Mouse (Mus musculus) midbrain, embryonic 14.5 days (tissue): Measurements from ENCODE around the gene Cadps. TPM values are rescaled to one million over a fixed set of nuclear protein-coding genes. Genes with fewer than 3 reads are reported as not detected.

Experiments used
- ATAC-seq: fragments of 200-750 bp; cut with Nextera tagmentation; 2 replicates; pipeline ENCODE4 v1.8.0; 2017; ENCODE audit warnings: moderate number of reproducible peaks, moderate library complexity; ENCODE audit not compliant: low FRiP score, low TSS enrichment
- DNase-seq: peaks from one replicate; pipeline ENCODE4 v3.0.0-alpha.2; 2015
- H3K27ac ChIP-seq: fragments of 300-500 bp; sonication (generic); replicated peaks from 2 replicates; pipeline ENCODE4 v1.5.1; 2014; ENCODE audit warnings: mild to moderate bottlenecking, low read depth, low read length, moderate library complexity
- H3K27me3 ChIP-seq: fragments of 300-500 bp; sonication (generic); 2 replicates; pipeline ENCODE4 v1.6.1; 2014; ENCODE audit warnings: low read length, control low read depth, mixed read lengths; ENCODE audit not compliant: control insufficient read depth, insufficient read depth
- H3K36me3 ChIP-seq: fragments of 300-500 bp; sonication (generic); 2 replicates; pipeline ENCODE4 v1.6.1; 2014; ENCODE audit warnings: low read length, control low read depth; ENCODE audit not compliant: control insufficient read depth, insufficient read depth
- H3K4me1 ChIP-seq: fragments of 300-500 bp; sonication (generic); 2 replicates; pipeline ENCODE4 v1.6.1; 2014; ENCODE audit warnings: mild to moderate bottlenecking, antibody characterized with exemption, low read length, control low read depth; ENCODE audit not compliant: control insufficient read depth, insufficient read depth
- H3K4me2 ChIP-seq: fragments of 300-500 bp; sonication (generic); 2 replicates; pipeline ENCODE4 v1.6.1; 2014; ENCODE audit warnings: mild to moderate bottlenecking, low read length, moderate library complexity
- H3K4me3 ChIP-seq: fragments of 300-500 bp; sonication (generic); replicated peaks from 2 replicates; pipeline ENCODE4 v1.5.1; 2014; ENCODE audit warnings: low read depth, low read length
- H3K9ac ChIP-seq: fragments of 300-500 bp; sonication (generic); replicated peaks from 2 replicates; pipeline ENCODE4 v1.6.1; 2014; ENCODE audit warnings: mild to moderate bottlenecking, low read length, moderate library complexity
- H3K9me3 ChIP-seq: fragments of 300-500 bp; sonication (generic); 2 replicates; pipeline ENCODE4 v1.6.1; 2016; ENCODE audit warnings: low read length, control low read depth, mixed read lengths; ENCODE audit not compliant: control insufficient read depth
- WGBS: fragments of 180-500 bp; shearing (Covaris S2); extraction: QIAGEN DNeasy Blood & Tissue Kit; methylation state at CpG from one replicate; pipeline ENCODE4 v1.1.7; 2014; 5-methylcytosine and 5-hydroxymethylcytosine counted together
- polyA plus RNA-seq: library from polyadenylated mRNA; unstranded; fragments of >200 nt; fragmentation: Nextera tagmentation; extraction: Ambion mirVana; gene quantifications from 2 replicates; pipeline ENCODE4 v1.2.1, GENCODE M21; 2014

Cadps gene
- polyA plus RNA-seq, 1 experiment from 2014 or later = 59.7 TPM

DNA sequence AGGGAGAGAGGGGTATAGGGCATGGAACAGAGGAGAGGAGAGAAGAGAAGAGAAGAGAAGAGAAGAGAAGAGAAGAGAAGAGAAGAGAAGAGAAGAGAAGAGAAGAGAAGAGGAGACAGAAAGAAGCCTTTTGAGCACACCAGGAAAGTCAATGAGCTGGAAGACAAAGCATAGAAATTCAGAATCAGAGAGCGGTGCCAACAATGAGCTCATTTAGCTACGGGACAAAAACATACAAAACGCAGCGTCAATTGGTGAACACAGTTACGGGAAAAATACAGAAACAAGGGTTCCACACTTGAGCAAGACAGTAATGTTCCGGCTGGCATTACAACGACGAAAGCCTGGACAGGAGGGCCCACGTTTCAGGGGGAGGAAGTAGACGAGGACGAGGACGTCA lies 412.6 kb downstream of the Cadps start:
- no peaks in the 10 kb centered on the region for H3K4me1 ChIP-seq
- WGBS = 79% methylated on average over 12 of the region's 12 CpGs
- H3K27me3 ChIP-seq = peaks cover 8% of the 10 kb centered on the region
- H3K36me3 ChIP-seq = peaks cover 10% of the 10 kb centered on the region; the same call in 1 of the 2 replicates
- no peaks in the 10 kb centered on the region for H3K9me3 ChIP-seq
- no peak overlapping the region for H3K4me2 ChIP-seq
- ATAC-seq (no peak), DNase-seq (no peak)
- H3K27ac ChIP-seq = no peak overlapping the region
- H3K9ac ChIP-seq = no peak overlapping the region
- H3K4me3 ChIP-seq = no peak overlapping the region

DNA sequence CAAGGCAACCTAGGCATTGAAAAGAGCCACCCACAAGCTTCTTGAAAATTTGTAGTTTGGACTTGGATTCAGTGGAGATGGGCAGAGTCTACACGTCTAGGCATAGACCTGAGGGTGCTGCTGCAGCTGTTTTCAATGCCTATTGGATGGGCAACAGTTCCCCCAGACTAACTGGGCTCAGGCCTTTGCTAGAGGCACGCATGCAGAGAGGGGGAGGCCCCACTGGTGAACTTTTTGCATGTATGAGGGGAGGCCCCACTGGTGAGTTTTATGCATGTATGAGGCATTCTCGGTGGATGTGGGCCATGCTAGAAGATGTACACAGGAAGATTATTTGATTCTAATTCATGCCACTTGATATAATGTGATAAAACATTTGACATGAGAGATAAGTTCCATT lies 413.1 kb downstream of the Cadps start:
- no peak for DNase-seq
- ATAC-seq = no peak
- Histone ChIP-seq H3K4me2 (no peak overlapping the region), H3K27ac (no peak overlapping the region), H3K4me3 (no peak overlapping the region), H3K9ac (no peak overlapping the region), H3K36me3 (peaks cover 10% of the 10 kb centered on the region; the same call in 1 of the 2 replicates), H3K27me3 (peaks cover 13% of the 10 kb centered on the region), H3K4me1 (no peaks in the 10 kb centered on the region), H3K9me3 (no peaks in the 10 kb centered on the region)
- 86% methylated on average over 3 of the region's 3 CpGs for WGBS

DNA sequence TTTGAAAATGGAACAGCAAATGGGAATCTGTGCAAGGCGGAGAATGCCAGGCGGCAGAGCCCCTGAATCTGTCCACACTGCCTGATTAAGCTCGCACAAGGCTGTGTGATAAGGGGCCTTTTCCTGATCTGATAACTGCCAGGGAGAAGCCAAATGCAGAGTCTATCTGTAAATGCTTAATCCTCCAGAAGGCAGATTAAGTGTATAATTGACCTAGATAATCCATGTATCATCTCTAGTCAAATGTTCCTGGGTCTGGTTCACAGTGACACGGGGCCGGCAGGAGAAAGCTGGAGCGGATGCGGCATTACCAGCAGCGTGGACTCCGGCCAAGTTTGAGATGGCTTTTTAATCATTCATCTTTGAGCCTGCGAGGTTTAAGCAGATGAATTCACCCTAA lies 416.3 kb downstream of the Cadps start:
- DNase-seq = peak; percentile 55

DNA sequence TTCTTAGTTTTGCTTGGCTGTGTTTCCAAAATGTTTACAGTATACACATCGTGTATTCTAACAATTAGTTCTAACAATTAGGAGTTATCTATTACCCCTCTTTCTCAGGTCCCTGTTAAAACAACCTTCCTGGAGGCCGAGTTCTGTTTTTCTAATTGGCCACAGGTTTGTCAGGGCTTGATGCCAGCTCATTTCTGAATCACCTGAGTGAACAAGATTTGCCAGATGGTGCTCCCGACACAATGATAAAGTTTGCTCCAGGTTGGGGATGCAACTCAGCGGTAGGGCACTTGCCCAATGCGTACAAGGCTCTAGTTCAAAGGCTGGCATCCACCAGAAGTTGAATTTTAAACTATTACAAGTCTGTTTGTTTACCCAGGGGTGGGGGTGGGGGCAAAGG lies 417.7 kb downstream of the Cadps start:
- DNase-seq = no peak

More for the DNA sequence above, 416.3 kb downstream of the Cadps start:
- Histone ChIP-seq H3K27ac (no peak overlapping the region), H3K27me3 (peaks cover 31% of the 10 kb centered on the region), H3K4me3 (no peak overlapping the region), H3K9me3 (no peaks in the 10 kb centered on the region), H3K36me3 (peaks cover 12% of the 10 kb centered on the region; the same call in 1 of the 2 replicates), H3K4me2 (no peak overlapping the region), H3K4me1 (no peaks in the 10 kb centered on the region), H3K9ac (no peak overlapping the region)
- peak; percentile 40; the same call in 1 of the 2 replicates for ATAC-seq
- WGBS = 48% methylated on average over 10 of the region's 10 CpGs

DNA sequence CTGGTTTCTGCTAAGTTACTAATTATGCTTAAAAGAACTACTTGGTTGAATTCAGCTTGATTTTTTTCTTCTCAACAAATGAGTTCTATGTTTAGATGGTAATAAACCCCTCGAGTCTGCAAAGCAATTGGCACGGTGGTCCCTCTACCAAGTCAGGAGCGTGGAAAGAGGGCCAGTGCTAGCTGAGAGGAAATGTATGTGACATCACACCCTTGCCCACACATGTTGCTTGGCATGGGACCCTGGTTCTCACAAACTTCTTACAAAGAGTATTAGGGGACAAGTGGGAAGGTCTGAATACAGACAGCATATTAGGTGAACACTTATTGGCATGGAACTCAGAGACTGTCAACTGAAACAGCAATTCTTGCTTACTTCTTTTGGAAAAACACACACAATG lies 418.2 kb downstream of the Cadps start:
- H3K9me3 ChIP-seq = no peaks in the 10 kb centered on the region
- H3K36me3 ChIP-seq = 0 out of 2 replicates have a peak, but pooled peaks cover 2% of the 10 kb centered on the region
- no peak overlapping the region for H3K4me2 ChIP-seq
- H3K4me3 ChIP-seq = no peak overlapping the region
- no peak for DNase-seq
- H3K27me3 ChIP-seq = peaks cover 36% of the 10 kb centered on the region
- no peak overlapping the region for H3K27ac ChIP-seq
- no peaks in the 10 kb centered on the region for H3K4me1 ChIP-seq
- WGBS = 88% methylated on average over 3 of the region's 3 CpGs
- H3K9ac ChIP-seq = no peak overlapping the region
- ATAC-seq = no peak

More for the DNA sequence above, 417.7 kb downstream of the Cadps start:
- Histone ChIP-seq H3K9ac (no peak overlapping the region), H3K4me1 (no peaks in the 10 kb centered on the region), H3K4me3 (no peak overlapping the region), H3K4me2 (no peak overlapping the region), H3K9me3 (no peaks in the 10 kb centered on the region), H3K36me3 (0 out of 2 replicates have a peak, but pooled peaks cover 2% of the 10 kb centered on the region), H3K27me3 (peaks cover 32% of the 10 kb centered on the region), H3K27ac (no peak overlapping the region)
- ATAC-seq = no peak
- 83% methylated on average over 5 of the region's 5 CpGs for WGBS

DNA sequence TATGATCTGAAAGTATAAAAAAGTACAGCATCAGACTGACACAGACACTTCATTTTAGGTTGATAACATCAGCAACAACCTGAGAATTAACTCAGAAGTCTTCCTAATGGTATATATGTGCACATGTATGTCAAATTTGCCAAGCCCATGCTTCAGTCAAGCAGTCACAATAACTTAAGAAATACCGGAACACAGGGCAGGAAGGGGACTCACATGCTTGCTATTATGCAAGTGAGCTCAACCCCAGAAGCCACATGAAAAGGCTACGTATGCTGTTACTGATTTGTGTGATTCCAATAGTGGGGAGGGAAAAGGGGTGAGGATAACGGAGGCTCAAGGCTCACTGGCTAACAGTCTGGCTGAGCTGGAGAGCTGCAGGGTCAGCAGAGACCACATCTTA lies 418.8 kb downstream of the Cadps start:
- Histone ChIP-seq H3K4me1 (no peaks in the 10 kb centered on the region), H3K4me3 (no peak overlapping the region), H3K27me3 (peaks cover 43% of the 10 kb centered on the region), H3K36me3 (0 out of 2 replicates have a peak, but pooled peaks cover 2% of the 10 kb centered on the region), H3K4me2 (no peak overlapping the region), H3K27ac (no peak overlapping the region), H3K9me3 (no peaks in the 10 kb centered on the region), H3K9ac (no peak overlapping the region)
- no peak for DNase-seq
- no peak for ATAC-seq
- WGBS = 69% methylated on average over 3 of the region's 3 CpGs

DNA sequence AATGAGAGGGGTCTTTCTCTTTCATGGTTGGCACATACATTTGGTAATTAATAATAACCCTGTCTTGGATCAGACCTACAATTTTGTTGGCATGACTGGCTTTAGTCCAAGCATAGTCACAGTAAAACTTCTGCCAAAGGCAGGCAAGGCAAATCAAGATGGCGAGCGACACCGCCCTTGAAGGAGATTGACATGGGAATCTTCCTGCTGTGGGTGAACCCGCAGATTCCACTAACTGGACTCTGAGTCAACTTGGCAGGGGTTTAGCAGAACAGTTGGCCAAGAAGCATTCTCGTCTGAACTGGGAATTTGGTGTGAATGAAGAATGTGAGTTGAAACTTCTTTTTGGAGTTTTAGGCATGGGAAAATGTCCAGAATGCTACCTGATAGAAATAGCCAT lies 422.8 kb downstream of the Cadps start:
- Histone ChIP-seq H3K36me3 (0 out of 2 replicates have a peak, but pooled peaks cover 2% of the 10 kb centered on the region), H3K4me3 (no peak overlapping the region), H3K4me1 (no peaks in the 10 kb centered on the region), H3K27ac (no peak overlapping the region), H3K4me2 (no peak overlapping the region), H3K9me3 (no peaks in the 10 kb centered on the region), H3K9ac (no peak overlapping the region), H3K27me3 (peaks cover 80% of the 10 kb centered on the region)
- WGBS = 85% methylated on average over 5 of the region's 5 CpGs
- ATAC-seq = no peak
- DNase-seq = no peak

DNA sequence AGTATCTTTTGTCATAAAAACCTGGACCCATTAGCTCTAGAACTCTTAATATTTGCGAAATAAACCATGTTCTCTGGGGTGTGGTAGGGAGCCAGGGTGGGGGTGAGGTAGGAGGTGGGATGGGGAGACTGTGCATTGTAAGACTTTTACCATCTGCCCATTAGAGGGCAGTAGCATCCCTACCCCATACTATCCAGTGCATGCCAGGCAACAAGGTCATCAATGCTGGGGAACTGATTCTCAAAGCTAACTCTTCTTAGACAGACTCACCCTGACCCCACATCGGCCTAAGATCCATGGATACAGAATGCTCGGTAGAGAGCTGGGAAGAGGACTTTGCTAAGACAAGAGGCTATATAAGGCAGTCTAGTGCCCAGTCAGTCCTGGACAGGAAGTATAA lies 425.3 kb downstream of the Cadps start:
- ATAC-seq (no peak), DNase-seq (no peak)
- Histone ChIP-seq H3K9me3 (no peaks in the 10 kb centered on the region), H3K4me2 (no peak overlapping the region), H3K36me3 (no peaks in the 10 kb centered on the region), H3K27ac (no peak overlapping the region), H3K27me3 (peaks cover 84% of the 10 kb centered on the region), H3K4me3 (no peak overlapping the region), H3K4me1 (0 out of 2 replicates have a peak, but pooled peaks cover 8% of the 10 kb centered on the region), H3K9ac (no peak overlapping the region)
- 73% methylated on average over 3 of the region's 3 CpGs for whole genome bisulfite sequencing

DNA sequence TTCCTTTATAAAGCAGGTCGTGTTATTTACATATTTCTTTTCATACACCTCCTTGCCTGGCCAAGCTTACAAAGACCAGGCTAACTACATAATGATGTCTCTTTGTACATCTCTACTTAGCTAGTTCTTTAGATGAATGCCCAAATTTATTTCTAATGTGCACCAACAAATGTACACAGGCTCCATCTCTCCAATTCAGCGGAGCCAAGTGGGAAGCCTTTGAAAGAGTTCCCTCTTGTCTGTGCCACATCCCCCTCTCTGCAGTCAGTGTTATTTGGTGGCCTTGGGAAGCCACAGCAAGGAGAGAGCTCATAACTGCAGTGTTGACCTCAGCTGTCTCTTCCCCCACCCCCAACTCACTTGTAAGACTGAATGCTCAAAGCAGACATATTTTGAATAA lies 428.6 kb downstream of the Cadps start:
- WGBS = 44% methylated on average over 2 of the region's 2 CpGs
- ATAC-seq = no peak

More for the DNA sequence above, 428.6 kb downstream of the Cadps start:
- Histone ChIP-seq H3K27me3 (peaks cover 92% of the 10 kb centered on the region), H3K9ac (no peak overlapping the region), H3K36me3 (no peaks in the 10 kb centered on the region), H3K4me3 (no peak overlapping the region), H3K4me2 (no peak overlapping the region), H3K4me1 (peaks cover 19% of the 10 kb centered on the region; the same call in 1 of the 2 replicates), H3K9me3 (no peaks in the 10 kb centered on the region), H3K27ac (no peak overlapping the region)
- DNase-seq = no peak
